Mouse (Mus musculus) erythroblast, embryonic 14.5 days (primary cell): ENCODE measurements around the gene Sec63.

ENCODE experiments used
- GATA1 ChIP-seq: IDR thresholded peaks from 2 replicates; pipeline ENCODE4 v1.6.1; 2012; ENCODE audit warnings: low read length, inconsistent platforms, mixed read lengths
- TAL1 ChIP-seq: IDR thresholded peaks from 3 replicates; pipeline ENCODE4 v1.6.1; 2012; ENCODE audit warnings: low read length, inconsistent platforms, mixed read lengths

GRCm38 (mm10) chr10:42765344-42765743 is 4.0 kb downstream of the Sec63 start:
- TF ChIP-seq GATA1 (no peak), TAL1 (no peak)
